Mouse (Mus musculus) spleen, postnatal 0 days (tissue): Measurements from ENCODE around the gene Grap. TPM values are rescaled to one million over a fixed set of nuclear protein-coding genes. Genes with fewer than 3 reads are reported as not detected.

ENCODE experiments used
- polyA plus RNA-seq: library from polyadenylated mRNA; unstranded; fragments of >200 nt; fragmentation: Nextera tagmentation; extraction: Ambion mirVana; gene quantifications from 2 replicates; pipeline ENCODE4 v1.2.1, GENCODE M21; 2015

Gene Grap
- 16.0 and 22.0 TPM in 2 replicates for polyA plus RNA-seq

DNA sequence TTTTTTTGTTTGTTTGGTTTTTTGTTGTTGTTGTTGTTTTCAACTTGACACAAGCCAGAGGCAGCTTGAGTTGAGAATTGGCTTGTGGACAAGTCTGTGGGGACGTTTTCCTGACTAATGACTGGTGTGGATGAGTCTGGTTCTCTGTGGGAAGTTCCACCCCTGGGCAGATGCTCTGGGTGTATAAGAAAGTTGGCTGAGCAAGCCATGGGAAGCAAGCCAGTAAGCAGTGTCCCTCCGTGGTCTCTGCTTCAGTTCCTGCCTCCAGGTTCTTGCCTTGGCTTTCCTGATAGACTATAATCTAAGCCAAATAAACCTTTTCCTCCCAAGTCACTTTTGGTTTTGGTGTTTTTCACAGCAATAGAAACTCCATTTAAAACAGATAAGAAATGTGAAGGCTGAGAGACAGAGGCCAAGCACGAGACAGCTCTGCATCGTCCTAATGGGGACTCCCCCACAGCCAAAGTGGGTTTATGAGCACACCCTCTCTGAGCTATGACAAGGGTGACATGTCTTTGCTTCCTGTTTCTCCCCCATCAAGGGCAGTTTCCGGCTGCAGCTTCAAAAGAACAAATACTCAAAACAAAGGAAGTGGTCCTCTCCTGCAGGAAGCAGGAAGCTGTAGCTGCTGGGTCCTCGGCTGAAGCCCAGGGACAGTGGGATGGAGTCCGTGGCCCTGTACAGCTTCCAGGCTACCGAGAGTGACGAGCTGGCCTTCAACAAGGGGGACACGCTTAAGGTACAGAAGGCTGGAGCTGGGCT lies at the start of gene Grap:
Grap (plus strand) TSS at position 580 of the 762 bp plus-strand sequence.

DNA sequence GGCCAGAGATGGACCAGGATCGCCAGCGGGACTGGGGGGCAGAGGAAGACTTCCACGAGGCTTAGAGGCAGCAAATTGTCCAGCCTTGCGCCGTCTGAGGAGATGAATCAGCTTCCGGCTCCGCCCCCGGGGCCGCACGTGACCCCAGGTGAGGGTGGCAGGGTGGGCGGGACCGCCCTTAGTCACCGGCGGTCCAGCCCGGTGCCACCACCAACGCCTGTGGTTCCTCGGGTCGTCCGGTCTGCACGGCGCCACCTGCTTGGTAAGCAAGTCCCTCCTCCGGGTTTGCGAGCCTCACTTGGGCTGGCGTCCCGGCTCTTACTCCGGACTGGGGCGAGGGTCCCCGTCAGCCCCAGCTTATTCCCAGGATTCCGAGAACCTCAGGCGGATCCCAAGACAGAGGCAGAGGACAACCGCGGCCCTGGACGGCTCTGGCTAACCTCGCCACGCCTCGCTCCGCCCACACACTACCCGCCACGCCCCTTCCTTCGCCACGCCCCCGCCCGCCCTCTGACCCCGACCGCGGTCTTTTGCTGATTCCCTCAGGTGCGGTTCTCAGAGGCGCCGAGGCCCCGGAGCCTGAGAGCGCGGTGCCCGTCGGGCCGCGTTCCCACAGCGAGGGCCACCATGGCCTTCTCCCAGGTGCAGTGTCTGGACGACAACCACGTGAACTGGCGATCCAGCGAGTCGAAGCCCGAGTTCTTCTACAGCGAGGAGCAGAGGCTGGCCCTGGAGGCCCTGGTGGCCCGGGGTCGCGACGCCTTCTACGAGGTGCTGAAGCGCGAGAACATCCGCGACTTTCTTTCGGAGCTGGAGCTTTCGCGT lies 31.1 kb downstream of the Grap start, which contains the start of gene Fam83g:
Fam83g (plus strand) TSS at position 185 of the 825 bp plus-strand sequence.

GRCm38 (mm10) chr11:61720636-61721035 lies 67.6 kb downstream of the Grap start, which contains the start of gene Slc5a10:
Gene Slc5a10, minus strand, starts transcription at chr11:61720826.

Other genes starting within 250 kb of the Grap start
- gene Rnf112, start 199.1 kb upstream of the Grap start, polyA plus RNA-seq = 0.13 and 0.22 TPM in 2 replicates
- 57.8 and 76.4 TPM in 2 replicates for gene Mfap4, start 167.8 kb upstream of the Grap start, polyA plus RNA-seq
- gene Mapk7, start 158.9 kb upstream of the Grap start, polyA plus RNA-seq = 12.6 and 15.2 TPM in 2 replicates
- 3.7 and 4.8 TPM in 2 replicates for gene B9d1, start 148.1 kb upstream of the Grap start, polyA plus RNA-seq
- 7.8 and 11.6 TPM in 2 replicates for gene Epn2, start 73.6 kb upstream of the Grap start, polyA plus RNA-seq
- gene Fam83g, start 30.8 kb downstream of the Grap start, polyA plus RNA-seq = 6.5 and 7.5 TPM in 2 replicates
- gene Slc5a10, start 67.6 kb downstream of the Grap start, polyA plus RNA-seq = not detected in 2 replicates
- 10.6 and 11.6 TPM in 2 replicates for gene Prpsap2, start 108.8 kb downstream of the Grap start, polyA plus RNA-seq
- gene Ulk2, start 201.8 kb downstream of the Grap start, polyA plus RNA-seq = 4.8 and 6.3 TPM in 2 replicates